Mouse (Mus musculus) bone marrow, adult 2 months (tissue): Measurements from ENCODE around the gene Zbtb25. TPM values are rescaled to one million over a fixed set of nuclear protein-coding genes. Genes with fewer than 3 reads are reported as not detected.

Source experiments
- H3K27ac ChIP-seq: fragments of 200-500 bp; 2 replicates; pipeline ENCODE4 v1.5.1; 2012; ENCODE audit warnings: low read depth, mild to moderate bottlenecking, control low read depth, inconsistent platforms, low read length; ENCODE audit not compliant: control insufficient read depth, poor library complexity, insufficient read depth
- H3K4me1 ChIP-seq: fragments of 200-500 bp; 2 replicates; pipeline ENCODE4 v1.6.1; 2011; ENCODE audit warnings: low read length; ENCODE audit not compliant: control insufficient read depth, insufficient read depth
- H3K4me3 ChIP-seq: fragments of 200-500 bp; replicated peaks from 2 replicates; pipeline ENCODE3; 2011; ENCODE audit warnings: mild to moderate bottlenecking, low read depth, low read length, control low read depth; ENCODE audit not compliant: control insufficient read depth
- CTCF ChIP-seq: fragments of 200-500 bp; IDR thresholded peaks from 2 replicates; pipeline ENCODE4 v1.5.1; 2011; ENCODE audit warnings: low read length, control low read depth; ENCODE audit not compliant: control insufficient read depth, insufficient read depth
- POLR2A ChIP-seq: fragments of 200-500 bp; IDR thresholded peaks from 2 replicates; pipeline ENCODE4 v1.6.1; 2011; ENCODE audit warnings: low read depth, mild to moderate bottlenecking, control low read depth, low read length, borderline replicate concordance; ENCODE audit not compliant: control insufficient read depth
- WGBS: fragments of 180-500 bp; shearing (Covaris S2); methylation state at CpG from one replicate; pipeline ENCODE4 v1.1.7; 2018; 5-methylcytosine and 5-hydroxymethylcytosine counted together
- polyA plus RNA-seq: library from polyadenylated mRNA; stranded (reverse); fragments of >200 nt; gene quantifications from 2 replicates; pipeline ENCODE4 v1.2.4, GENCODE M21; 2011; ENCODE audit warnings: low replicate concordance; ENCODE audit not compliant: missing spikeins, insufficient read depth, insufficient read length

Gene Zbtb25
- polyA plus RNA-seq, 1 experiment = 7.8 TPM

GRCm38 (mm10) chr12:76349680-76350220, 19.7 kb downstream of the Zbtb25 start:
- 74% methylated on average over 8 of the region's 8 CpGs for whole genome bisulfite sequencing
- TF ChIP-seq CTCF (no peak), POLR2A (no peak)
- Histone ChIP-seq H3K4me3 (no peak overlapping the region), H3K27ac (no peak overlapping the region), H3K4me1 (no peaks in the 10 kb centered on the region)

GRCm38 (mm10) chr12:76345759-76346455, 23.5 kb downstream of the Zbtb25 start:
- Histone ChIP-seq H3K4me1 (no peaks in the 10 kb centered on the region), H3K4me3 (no peak overlapping the region), H3K27ac (no peak overlapping the region)
- TF ChIP-seq POLR2A (no peak), CTCF (peak; percentile 65)
- 42% methylated on average over 6 of the region's 6 CpGs for WGBS

GRCm38 (mm10) chr12:76341080-76341479, 28.3 kb downstream of the Zbtb25 start:
- no peak for TF ChIP-seq POLR2A
- peak; percentile 30; the same call in 1 of the 2 replicates for TF ChIP-seq CTCF
- H3K4me1 ChIP-seq = no peaks in the 10 kb centered on the region
- no peak overlapping the region for H3K4me3 ChIP-seq
- no peak overlapping the region for H3K27ac ChIP-seq
- WGBS = 1% methylated on average over 4 of the region's 4 CpGs

- WGBS = 85% methylated on average over 17 of the region's 17 CpGs
- H3K4me1 ChIP-seq = no peaks in the 10 kb centered on the region
- no peak overlapping the region for H3K4me3 ChIP-seq
- no peak for TF ChIP-seq POLR2A
- TF ChIP-seq CTCF = no peak
- H3K27ac ChIP-seq = no peak overlapping the region
Measured at GRCm38 (mm10) chr12:76336111-76336965, 33.1 kb downstream of the Zbtb25 start.

GRCm38 (mm10) chr12:76335641-76336040, 33.8 kb downstream of the Zbtb25 start:
- no peak for TF ChIP-seq CTCF
- TF ChIP-seq POLR2A = no peak
- 78% methylated on average over 5 of the region's 5 CpGs for WGBS
- H3K4me1 ChIP-seq = no peaks in the 10 kb centered on the region; the same call in 1 of the 2 replicates
- no peak overlapping the region for H3K4me3 ChIP-seq
- H3K27ac ChIP-seq = no peak overlapping the region

- no peak overlapping the region for H3K27ac ChIP-seq
- TF ChIP-seq POLR2A = no peak
- TF ChIP-seq CTCF = no peak
- 38% methylated on average over 5 of the region's 5 CpGs for WGBS
- H3K4me3 ChIP-seq = no peak overlapping the region
- no peaks in the 10 kb centered on the region; the same call in 1 of the 2 replicates for H3K4me1 ChIP-seq
Measured at GRCm38 (mm10) chr12:76333688-76334087, 35.7 kb downstream of the Zbtb25 start.

- Histone ChIP-seq H3K4me3 (no peak overlapping the region), H3K27ac (peak overlapping the region; percentile 58), H3K4me1 (no peaks in the 10 kb centered on the region; the same call in 1 of the 2 replicates)
- 61% methylated on average over 6 of the region's 6 CpGs for WGBS
- TF ChIP-seq POLR2A (no peak), CTCF (no peak)
Measured at GRCm38 (mm10) chr12:76328567-76329354, 40.6 kb downstream of the Zbtb25 start.

GRCm38 (mm10) chr12:76326437-76327220, 42.8 kb downstream of the Zbtb25 start:
- Histone ChIP-seq H3K4me1 (no peaks in the 10 kb centered on the region; the same call in 1 of the 2 replicates), H3K4me3 (no peak overlapping the region), H3K27ac (no peak overlapping the region)
- no peak for TF ChIP-seq POLR2A
- WGBS = 91% methylated on average over 23 of the region's 23 CpGs
